Mouse (Mus musculus): ENCODE results near the gene Smap2. TPM values are rescaled to one million over a fixed set of nuclear protein-coding genes. Genes with fewer than 3 reads are reported as not detected.
A peak's percentile ranks its signal among the peaks of the same experiment; 100 is the strongest.

Smap2 gene
- polyA plus RNA-seq, 1 experiment from 2014 or later = 14.1 TPM

GRCm38 (mm10) chr4:121023941-121024340 lies 6.9 kb upstream of the Smap2 start:
- ATAC-seq (replicated peaks; ENCODE audit: low FRiP score, low read depth) = no peak
- H3K9ac ChIP-seq (ENCODE audit: low read depth, low read length) = no peak overlapping the region
- peak; percentile 27 for DNase-seq (ENCODE audit: low spot score)
- no peak for TF ChIP-seq CTCF (IDR thresholded peaks at IDR 0.05; ENCODE audit: low read depth)
- H3K27ac ChIP-seq = no peak overlapping the region
- H3K36me3 ChIP-seq (ENCODE audit: insufficient read depth, low read length) = no peaks in the 10 kb centered on the region
- H3K9me3 ChIP-seq (replicated peaks; ENCODE audit: low read length) = no peaks in the 10 kb centered on the region
- no peaks in the 10 kb centered on the region for H3K27me3 ChIP-seq (ENCODE audit: insufficient read depth, low read length)
- 85% methylated on average over 2 of the region's 2 CpGs for WGBS
- no peak overlapping the region for H3K4me3 ChIP-seq (replicated peaks; ENCODE audit: low read depth, low read length)
- H3K4me2 ChIP-seq (ENCODE audit: low read length) = no peak overlapping the region
- no peaks in the 10 kb centered on the region for H3K4me1 ChIP-seq (replicated peaks; ENCODE audit: insufficient read depth, low read length)

GRCm38 (mm10) chr4:121023464-121023863 lies 6.4 kb upstream of the Smap2 start:
- H3K27ac ChIP-seq = no peak overlapping the region

GRCm38 (mm10) chr4:121021911-121022310 lies 4.9 kb upstream of the Smap2 start:
- H3K4me2 ChIP-seq (ENCODE audit: low read length) = no peak overlapping the region
- no peak for TF ChIP-seq CTCF (IDR thresholded peaks at IDR 0.05; ENCODE audit: low read depth)
- no peak for ATAC-seq (replicated peaks; ENCODE audit: low FRiP score, low read depth)
- H3K36me3 ChIP-seq (ENCODE audit: insufficient read depth, low read length) = no peaks in the 10 kb centered on the region
- no peaks in the 10 kb centered on the region for H3K27me3 ChIP-seq (ENCODE audit: insufficient read depth, low read length)
- H3K4me1 ChIP-seq (replicated peaks; ENCODE audit: insufficient read depth, low read length) = no peaks in the 10 kb centered on the region
- H3K27ac ChIP-seq = no peak overlapping the region
- no peak overlapping the region for H3K4me3 ChIP-seq (replicated peaks; ENCODE audit: low read depth, low read length)
- no peak overlapping the region for H3K9ac ChIP-seq (ENCODE audit: low read depth, low read length)
- no peaks in the 10 kb centered on the region for H3K9me3 ChIP-seq (replicated peaks; ENCODE audit: low read length)
- DNase-seq (ENCODE audit: low spot score) = peak; percentile 47

More at GRCm38 (mm10) chr4:121023464-121023863, 6.4 kb upstream of the Smap2 start:
- Histone ChIP-seq H3K4me3 (replicated peaks; ENCODE audit: low read depth, low read length) (no peak overlapping the region), H3K9ac (ENCODE audit: low read depth, low read length) (no peak overlapping the region), H3K9me3 (replicated peaks; ENCODE audit: low read length) (no peaks in the 10 kb centered on the region), H3K36me3 (ENCODE audit: insufficient read depth, low read length) (no peaks in the 10 kb centered on the region), H3K4me1 (replicated peaks; ENCODE audit: insufficient read depth, low read length) (no peaks in the 10 kb centered on the region), H3K4me2 (ENCODE audit: low read length) (no peak overlapping the region), H3K27me3 (ENCODE audit: insufficient read depth, low read length) (no peaks in the 10 kb centered on the region)
- DNase-seq (ENCODE audit: low spot score) (no peak), ATAC-seq (replicated peaks; ENCODE audit: low FRiP score, low read depth) (no peak)
- WGBS = 88% methylated on average over 7 of the region's 7 CpGs
- no peak for TF ChIP-seq CTCF (IDR thresholded peaks at IDR 0.05; ENCODE audit: low read depth)

GRCm38 (mm10) chr4:121020040-121020790 lies 3.2 kb upstream of the Smap2 start:
- H3K27me3 ChIP-seq (ENCODE audit: insufficient read depth, low read length) = no peaks in the 10 kb centered on the region
- TF ChIP-seq CTCF (IDR thresholded peaks at IDR 0.05; ENCODE audit: low read depth) = no peak
- H3K9ac ChIP-seq (ENCODE audit: low read depth, low read length) = no peak overlapping the region
- 63% methylated on average over 10 of the region's 10 CpGs for WGBS
- no peaks in the 10 kb centered on the region for H3K36me3 ChIP-seq (ENCODE audit: insufficient read depth, low read length)
- 0 out of 2 replicates have a peak, but pooled peaks cover 7% of the 10 kb centered on the region for H3K4me1 ChIP-seq (replicated peaks; ENCODE audit: insufficient read depth, low read length)
- DNase-seq (ENCODE audit: low spot score) (no peak), ATAC-seq (replicated peaks; ENCODE audit: low FRiP score, low read depth) (no peak)
- H3K27ac ChIP-seq = no peak overlapping the region
- H3K4me2 ChIP-seq (ENCODE audit: low read length) = no peak overlapping the region
- H3K9me3 ChIP-seq (replicated peaks; ENCODE audit: low read length) = no peaks in the 10 kb centered on the region
- H3K4me3 ChIP-seq (replicated peaks; ENCODE audit: low read depth, low read length) = no peak overlapping the region

- TF ChIP-seq CTCF (IDR thresholded peaks at IDR 0.05; ENCODE audit: low read depth) = no peak
- H3K9ac ChIP-seq (ENCODE audit: low read depth, low read length) = no peak overlapping the region
- no peak for ATAC-seq (replicated peaks; ENCODE audit: low FRiP score, low read depth)
- no peak for DNase-seq (ENCODE audit: low spot score)
- H3K4me1 ChIP-seq (replicated peaks; ENCODE audit: insufficient read depth, low read length) = 0 out of 2 replicates have a peak, but pooled peaks cover 15% of the 10 kb centered on the region
- H3K4me2 ChIP-seq (ENCODE audit: low read length) = no peak overlapping the region
- H3K9me3 ChIP-seq (replicated peaks; ENCODE audit: low read length) = no peaks in the 10 kb centered on the region
- H3K27me3 ChIP-seq (ENCODE audit: insufficient read depth, low read length) = no peaks in the 10 kb centered on the region
- WGBS = 77% methylated on average over 3 of the region's 3 CpGs
- H3K36me3 ChIP-seq (ENCODE audit: insufficient read depth, low read length) = no peaks in the 10 kb centered on the region
- no peak overlapping the region for H3K4me3 ChIP-seq (replicated peaks; ENCODE audit: low read depth, low read length)
- no peak overlapping the region for H3K27ac ChIP-seq
Measured at GRCm38 (mm10) chr4:121018250-121018649, 1.2 kb upstream of the Smap2 start.

- 0 out of 2 replicates have a peak, but pooled peaks cover 15% of the 10 kb centered on the region for H3K4me1 ChIP-seq (replicated peaks; ENCODE audit: insufficient read depth, low read length)
Measured at GRCm38 (mm10) chr4:121016021-121016898, 787 bp downstream of the Smap2 start.

More at GRCm38 (mm10) chr4:121016021-121016898, 787 bp downstream of the Smap2 start:
- WGBS = 3% methylated on average over 40 of the region's 40 CpGs
- Histone ChIP-seq H3K36me3 (ENCODE audit: insufficient read depth, low read length) (no peaks in the 10 kb centered on the region), H3K4me3 (replicated peaks; ENCODE audit: low read depth, low read length) (peak overlapping the region; percentile 85), H3K4me2 (ENCODE audit: low read length) (peak overlapping the region; percentile 81), H3K9ac (ENCODE audit: low read depth, low read length) (peak overlapping the region; percentile 80), H3K27me3 (ENCODE audit: insufficient read depth, low read length) (no peaks in the 10 kb centered on the region), H3K9me3 (replicated peaks; ENCODE audit: low read length) (no peaks in the 10 kb centered on the region), H3K27ac (peak overlapping the region; percentile 72)
- no peak for TF ChIP-seq CTCF (IDR thresholded peaks at IDR 0.05; ENCODE audit: low read depth)
- ATAC-seq (replicated peaks; ENCODE audit: low FRiP score, low read depth) = peak; percentile 38; the same call in 1 of the 2 replicates
- no peak for DNase-seq (ENCODE audit: low spot score)
